Mouse (Mus musculus): Measurements from ENCODE around the gene Casz1. TPM values are rescaled to one million over a fixed set of nuclear protein-coding genes. Genes with fewer than 3 reads are reported as not detected.

Gene Casz1
- polyA plus RNA-seq, 2 experiments, result 0.32 to 0.39 TPM

- no peak for ATAC-seq (ENCODE audit: insufficient read depth)
- Histone ChIP-seq H3K9ac (replicated peaks) (no peak overlapping the region), H3K4me3 (ENCODE audit: insufficient read depth in 1 of 2, low read depth in 2 of 2, low read length in 2 of 2) (no peak overlapping the region), H3K36me3 (replicated peaks; ENCODE audit: control insufficient read depth, insufficient read depth, low read depth) (no peaks in the 10 kb centered on the region), H3K27ac (no peak overlapping the region), H3K4me1 (replicated peaks; ENCODE audit: control insufficient read depth in 2 of 2, insufficient read depth in 2 of 2, low read length in 1 of 2) (0 out of 4 replicates have a peak, but pooled peaks cover 0 to 2% of the 10 kb centered on the region in 2 experiments), H3K4me2 (ENCODE audit: low read depth) (no peak overlapping the region), H3K9me3 (ENCODE audit: control insufficient read depth, low read length) (no peaks in the 10 kb centered on the region), H3K27me3 (ENCODE audit: control insufficient read depth, insufficient read depth, low read length) (no peaks in the 10 kb centered on the region)
- 53% methylated on average over 2 of the region's 2 CpGs for WGBS (ENCODE audit: insufficient replicate concordance)
- TF ChIP-seq EP300 (IDR thresholded peaks at IDR 0.05; ENCODE audit: low read depth) (no peak), CTCF (IDR thresholded peaks at IDR 0.05; ENCODE audit: low read depth) (no peak)
- DNase-seq (ENCODE audit: low read depth in 3 of 3, low spot score in 3 of 3), result no peak
These were observed 185.8 kb downstream of the Casz1 start for GRCm38 (mm10) chr4:148990038-148990437.

GRCm38 (mm10) chr4:148993948-148994347, 189.7 kb downstream of the Casz1 start:
- no peak for ATAC-seq (ENCODE audit: insufficient read depth)
- no peak overlapping the region for H3K4me2 ChIP-seq (ENCODE audit: low read depth)
- H3K9ac ChIP-seq (replicated peaks), result no peak overlapping the region
- H3K27ac ChIP-seq, result no peak overlapping the region
- H3K4me3 ChIP-seq (ENCODE audit: insufficient read depth in 1 of 2, low read depth in 2 of 2, low read length in 2 of 2), result no peak overlapping the region
- no peaks in the 10 kb centered on the region for H3K9me3 ChIP-seq (ENCODE audit: control insufficient read depth, low read length)
- no peaks in the 10 kb centered on the region for H3K36me3 ChIP-seq (replicated peaks; ENCODE audit: control insufficient read depth, insufficient read depth, low read depth)
- H3K4me1 ChIP-seq (replicated peaks; ENCODE audit: control insufficient read depth in 2 of 2, insufficient read depth in 2 of 2, low read length in 1 of 2), result peaks cover 0 to 2% of the 10 kb centered on the region in 2 experiments; a peak in 1 of 4 replicates
- no peaks in the 10 kb centered on the region for H3K27me3 ChIP-seq (ENCODE audit: control insufficient read depth, insufficient read depth, low read length)
- WGBS (ENCODE audit: insufficient replicate concordance), result 68% methylated on average over 5 of the region's 5 CpGs
- no peak for DNase-seq (ENCODE audit: low read depth in 3 of 3, low spot score in 3 of 3)
- TF ChIP-seq CTCF (IDR thresholded peaks at IDR 0.05; ENCODE audit: low read depth), result no peak
- no peak for TF ChIP-seq EP300 (IDR thresholded peaks at IDR 0.05; ENCODE audit: low read depth)

GRCm38 (mm10) chr4:149000746-149001145, 196.5 kb downstream of the Casz1 start:
- H3K27me3 ChIP-seq (ENCODE audit: control insufficient read depth, insufficient read depth, low read length), result no peaks in the 10 kb centered on the region
- no peak overlapping the region for H3K9ac ChIP-seq (replicated peaks)
- H3K9me3 ChIP-seq (ENCODE audit: control insufficient read depth, low read length), result no peaks in the 10 kb centered on the region
- no peaks in the 10 kb centered on the region; a peak in 1 of 4 replicates for H3K4me1 ChIP-seq (replicated peaks; ENCODE audit: control insufficient read depth in 2 of 2, insufficient read depth in 2 of 2, low read length in 1 of 2)
- 86% methylated on average over 6 of the region's 6 CpGs for WGBS (ENCODE audit: insufficient replicate concordance)
- TF ChIP-seq CTCF (IDR thresholded peaks at IDR 0.05; ENCODE audit: low read depth) (no peak), EP300 (IDR thresholded peaks at IDR 0.05; ENCODE audit: low read depth) (no peak)
- DNase-seq (ENCODE audit: low read depth in 3 of 3, low spot score in 3 of 3), result no peak
- H3K4me2 ChIP-seq (ENCODE audit: low read depth), result no peak overlapping the region
- no peak for ATAC-seq (ENCODE audit: insufficient read depth)
- H3K4me3 ChIP-seq (ENCODE audit: insufficient read depth in 1 of 2, low read depth in 2 of 2, low read length in 2 of 2), result no peak overlapping the region
- H3K27ac ChIP-seq, result no peak overlapping the region
- H3K36me3 ChIP-seq (replicated peaks; ENCODE audit: control insufficient read depth, insufficient read depth, low read depth), result no peaks in the 10 kb centered on the region

- Histone ChIP-seq H3K4me1 (replicated peaks; ENCODE audit: control insufficient read depth in 2 of 2, insufficient read depth in 2 of 2, low read length in 1 of 2) (no peaks in the 10 kb centered on the region; a peak in 1 of 4 replicates), H3K27ac (no peak overlapping the region), H3K36me3 (replicated peaks; ENCODE audit: control insufficient read depth, insufficient read depth, low read depth) (no peaks in the 10 kb centered on the region), H3K9ac (replicated peaks) (no peak overlapping the region), H3K9me3 (ENCODE audit: control insufficient read depth, low read length) (no peaks in the 10 kb centered on the region), H3K4me3 (ENCODE audit: insufficient read depth in 1 of 2, low read depth in 2 of 2, low read length in 2 of 2) (no peak overlapping the region), H3K27me3 (ENCODE audit: control insufficient read depth, insufficient read depth, low read length) (no peaks in the 10 kb centered on the region), H3K4me2 (ENCODE audit: low read depth) (no peak overlapping the region)
- 54% methylated on average over 5 of the region's 5 CpGs for WGBS (ENCODE audit: insufficient replicate concordance)
- TF ChIP-seq CTCF (IDR thresholded peaks at IDR 0.05; ENCODE audit: low read depth) (no peak), EP300 (IDR thresholded peaks at IDR 0.05; ENCODE audit: low read depth) (no peak)
- ATAC-seq (ENCODE audit: insufficient read depth), result no peak
- DNase-seq (ENCODE audit: low read depth in 3 of 3, low spot score in 3 of 3), result no peak
These were observed 197.3 kb downstream of the Casz1 start for GRCm38 (mm10) chr4:149001515-149001914.

GRCm38 (mm10) chr4:149002441-149003093, 198.3 kb downstream of the Casz1 start:
- ATAC-seq (ENCODE audit: insufficient read depth) (no peak), DNase-seq (ENCODE audit: low read depth in 3 of 3, low spot score in 3 of 3) (no peak)
- Histone ChIP-seq H3K9ac (replicated peaks) (no peak overlapping the region), H3K36me3 (replicated peaks; ENCODE audit: control insufficient read depth, insufficient read depth, low read depth) (no peaks in the 10 kb centered on the region), H3K27me3 (ENCODE audit: control insufficient read depth, insufficient read depth, low read length) (no peaks in the 10 kb centered on the region), H3K4me3 (ENCODE audit: insufficient read depth in 1 of 2, low read depth in 2 of 2, low read length in 2 of 2) (no peak overlapping the region), H3K27ac (no peak overlapping the region), H3K4me2 (ENCODE audit: low read depth) (no peak overlapping the region), H3K9me3 (ENCODE audit: control insufficient read depth, low read length) (no peaks in the 10 kb centered on the region), H3K4me1 (replicated peaks; ENCODE audit: control insufficient read depth in 2 of 2, insufficient read depth in 2 of 2, low read length in 1 of 2) (no peaks in the 10 kb centered on the region)
- TF ChIP-seq CTCF (IDR thresholded peaks at IDR 0.05; ENCODE audit: low read depth), result no peak
- no peak for TF ChIP-seq EP300 (IDR thresholded peaks at IDR 0.05; ENCODE audit: low read depth)
- 76% methylated on average over 11 of the region's 11 CpGs for WGBS (ENCODE audit: insufficient replicate concordance)

Other genes with a start within 250 kb of the Casz1 start
- gene Exosc10, start 246.0 kb upstream of the Casz1 start, polyA plus RNA-seq (2012; rRNA removed), result 18.2 and 20.1 TPM in 2 replicates
- 36.0 and 36.1 TPM in 2 replicates for gene Exosc10, start 246.0 kb upstream of the Casz1 start, polyA plus RNA-seq (2014; fragmentation: Nextera tagmentation; extraction: Ambion mirVana)
- gene Srm, start 212.9 kb upstream of the Casz1 start, polyA plus RNA-seq (2012; rRNA removed), result 86.1 and 102 TPM in 2 replicates
- 129 and 147 TPM in 2 replicates for gene Srm, start 212.9 kb upstream of the Casz1 start, polyA plus RNA-seq (2014; fragmentation: Nextera tagmentation; extraction: Ambion mirVana)
- 20.6 and 29.5 TPM in 2 replicates for gene Masp2, start 201.9 kb upstream of the Casz1 start, polyA plus RNA-seq (2012; rRNA removed)
- gene Masp2, start 201.9 kb upstream of the Casz1 start, polyA plus RNA-seq (2014; fragmentation: Nextera tagmentation; extraction: Ambion mirVana), result 28.9 and 31.1 TPM in 2 replicates
- 247 and 260 TPM in 2 replicates for gene Tardbp, start 177.4 kb upstream of the Casz1 start, polyA plus RNA-seq (2012; rRNA removed)
- gene Tardbp, start 177.4 kb upstream of the Casz1 start, polyA plus RNA-seq (2014; fragmentation: Nextera tagmentation; extraction: Ambion mirVana), result 80.3 and 83.0 TPM in 2 replicates
- gene Gm572, start 161.1 kb upstream of the Casz1 start, polyA plus RNA-seq (2012; rRNA removed), result 0.03 TPM in 1 of 2 replicates, not detected in the other
- not detected in 2 replicates for gene Gm572, start 161.1 kb upstream of the Casz1 start, polyA plus RNA-seq (2014; fragmentation: Nextera tagmentation; extraction: Ambion mirVana)

All from liver, embryonic 14.5 days (tissue).